Mouse (Mus musculus): ENCODE data around the gene Cep128. TPM values are rescaled to one million over a fixed set of nuclear protein-coding genes. Genes with fewer than 3 reads are reported as not detected.

The Cep128 gene
- polyA plus RNA-seq, 1 experiment from 2014 or later: 10.2 TPM

GRCm38 (mm10) chr12:91184616-91185015 lies 199.6 kb downstream of the Cep128 start:
- Histone ChIP-seq H3K27ac (ENCODE audit: low read length) (no peak overlapping the region), H3K27me3 (ENCODE audit: control insufficient read depth, insufficient read depth, low read length) (no peaks in the 10 kb centered on the region), H3K36me3 (ENCODE audit: control insufficient read depth, insufficient read depth, low read length) (no peaks in the 10 kb centered on the region), H3K9ac (replicated peaks; ENCODE audit: low read depth, low read length) (no peak overlapping the region), H3K4me2 (replicated peaks; ENCODE audit: low read depth, low read length) (no peak overlapping the region), H3K4me3 (ENCODE audit: low read depth, low read length) (no peak overlapping the region), H3K9me3 (ENCODE audit: control insufficient read depth, low read depth, low read length) (no peaks in the 10 kb centered on the region), H3K4me1 (ENCODE audit: control insufficient read depth, insufficient read depth, low read length) (no peaks in the 10 kb centered on the region)
- ATAC-seq (ENCODE audit: insufficient number of reproducible peaks, insufficient read depth, low FRiP score, low read depth): no peak
- WGBS: 79% methylated on average over 1 of the region's 1 CpGs

- no peaks in the 10 kb centered on the region for H3K4me1 ChIP-seq (ENCODE audit: control insufficient read depth, insufficient read depth, low read length)
- H3K4me2 ChIP-seq (replicated peaks; ENCODE audit: low read depth, low read length): no peak overlapping the region
- ATAC-seq (ENCODE audit: insufficient number of reproducible peaks, insufficient read depth, low FRiP score, low read depth): no peak
- 65% methylated on average over 2 of the region's 2 CpGs for WGBS
- no peaks in the 10 kb centered on the region for H3K9me3 ChIP-seq (ENCODE audit: control insufficient read depth, low read depth, low read length)
- H3K9ac ChIP-seq (replicated peaks; ENCODE audit: low read depth, low read length): no peak overlapping the region
- no peak overlapping the region for H3K27ac ChIP-seq (ENCODE audit: low read length)
- H3K4me3 ChIP-seq (ENCODE audit: low read depth, low read length): no peak overlapping the region
- H3K27me3 ChIP-seq (ENCODE audit: control insufficient read depth, insufficient read depth, low read length): no peaks in the 10 kb centered on the region
- no peaks in the 10 kb centered on the region for H3K36me3 ChIP-seq (ENCODE audit: control insufficient read depth, insufficient read depth, low read length)
Measured at GRCm38 (mm10) chr12:91183928-91184327, 200.3 kb downstream of the Cep128 start.

GRCm38 (mm10) chr12:91183304-91183855 lies 200.8 kb downstream of the Cep128 start:
- Histone ChIP-seq H3K4me3 (ENCODE audit: low read depth, low read length) (no peak overlapping the region), H3K9ac (replicated peaks; ENCODE audit: low read depth, low read length) (no peak overlapping the region), H3K27me3 (ENCODE audit: control insufficient read depth, insufficient read depth, low read length) (no peaks in the 10 kb centered on the region), H3K36me3 (ENCODE audit: control insufficient read depth, insufficient read depth, low read length) (no peaks in the 10 kb centered on the region), H3K9me3 (ENCODE audit: control insufficient read depth, low read depth, low read length) (no peaks in the 10 kb centered on the region), H3K4me1 (ENCODE audit: control insufficient read depth, insufficient read depth, low read length) (no peaks in the 10 kb centered on the region), H3K4me2 (replicated peaks; ENCODE audit: low read depth, low read length) (no peak overlapping the region), H3K27ac (ENCODE audit: low read length) (no peak overlapping the region)
- ATAC-seq (ENCODE audit: insufficient number of reproducible peaks, insufficient read depth, low FRiP score, low read depth): no peak
- 89% methylated on average over 4 of the region's 4 CpGs for WGBS

- no peak overlapping the region for H3K4me2 ChIP-seq (replicated peaks; ENCODE audit: low read depth, low read length)
- 61% methylated on average over 5 of the region's 5 CpGs for WGBS
- no peak for ATAC-seq (ENCODE audit: insufficient number of reproducible peaks, insufficient read depth, low FRiP score, low read depth)
- no peak overlapping the region for H3K9ac ChIP-seq (replicated peaks; ENCODE audit: low read depth, low read length)
- H3K36me3 ChIP-seq (ENCODE audit: control insufficient read depth, insufficient read depth, low read length): no peaks in the 10 kb centered on the region
- no peaks in the 10 kb centered on the region for H3K4me1 ChIP-seq (ENCODE audit: control insufficient read depth, insufficient read depth, low read length)
- H3K27ac ChIP-seq (ENCODE audit: low read length): no peak overlapping the region
- no peaks in the 10 kb centered on the region for H3K9me3 ChIP-seq (ENCODE audit: control insufficient read depth, low read depth, low read length)
- no peaks in the 10 kb centered on the region for H3K27me3 ChIP-seq (ENCODE audit: control insufficient read depth, insufficient read depth, low read length)
- no peak overlapping the region for H3K4me3 ChIP-seq (ENCODE audit: low read depth, low read length)
Measured at GRCm38 (mm10) chr12:91176808-91177526, 207.2 kb downstream of the Cep128 start.

DNA sequence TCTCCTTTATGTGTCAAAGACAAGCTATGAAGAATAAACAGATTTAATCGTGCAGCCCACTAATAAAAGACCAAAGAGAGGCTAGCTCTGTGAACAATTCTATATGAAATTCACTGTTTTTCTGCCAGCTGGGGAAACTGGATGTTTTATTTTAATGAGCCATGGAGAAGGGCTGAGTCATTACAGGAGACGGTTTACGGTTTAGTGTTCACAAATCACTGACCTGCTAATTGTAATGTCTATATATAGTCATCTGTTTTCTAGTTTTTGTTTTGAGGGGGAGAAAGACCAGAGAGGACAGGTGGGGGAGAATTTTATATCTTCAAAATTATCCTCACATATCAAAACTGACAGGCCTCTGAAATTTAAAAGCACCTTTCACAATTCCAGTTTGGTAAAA lies 212.6 kb downstream of the Cep128 start:
- Histone ChIP-seq H3K4me2 (replicated peaks; ENCODE audit: low read depth, low read length) (no peak overlapping the region), H3K4me3 (ENCODE audit: low read depth, low read length) (no peak overlapping the region), H3K36me3 (ENCODE audit: control insufficient read depth, insufficient read depth, low read length) (no peaks in the 10 kb centered on the region), H3K27ac (ENCODE audit: low read length) (no peak overlapping the region), H3K9ac (replicated peaks; ENCODE audit: low read depth, low read length) (no peak overlapping the region), H3K9me3 (ENCODE audit: control insufficient read depth, low read depth, low read length) (no peaks in the 10 kb centered on the region), H3K4me1 (ENCODE audit: control insufficient read depth, insufficient read depth, low read length) (no peaks in the 10 kb centered on the region), H3K27me3 (ENCODE audit: control insufficient read depth, insufficient read depth, low read length) (no peaks in the 10 kb centered on the region)
- ATAC-seq (ENCODE audit: insufficient number of reproducible peaks, insufficient read depth, low FRiP score, low read depth): no peak
- 62% methylated on average over 3 of the region's 3 CpGs for WGBS

GRCm38 (mm10) chr12:91161015-91161730 lies 223.0 kb downstream of the Cep128 start:
- Histone ChIP-seq H3K9ac (replicated peaks; ENCODE audit: low read depth, low read length) (no peak overlapping the region), H3K4me3 (ENCODE audit: low read depth, low read length) (no peak overlapping the region), H3K36me3 (ENCODE audit: control insufficient read depth, insufficient read depth, low read length) (no peaks in the 10 kb centered on the region), H3K4me2 (replicated peaks; ENCODE audit: low read depth, low read length) (no peak overlapping the region), H3K27ac (ENCODE audit: low read length) (no peak overlapping the region), H3K27me3 (ENCODE audit: control insufficient read depth, insufficient read depth, low read length) (no peaks in the 10 kb centered on the region), H3K4me1 (ENCODE audit: control insufficient read depth, insufficient read depth, low read length) (no peaks in the 10 kb centered on the region), H3K9me3 (ENCODE audit: control insufficient read depth, low read depth, low read length) (no peaks in the 10 kb centered on the region)
- ATAC-seq (ENCODE audit: insufficient number of reproducible peaks, insufficient read depth, low FRiP score, low read depth): no peak
- 81% methylated on average over 6 of the region's 6 CpGs for WGBS

DNA sequence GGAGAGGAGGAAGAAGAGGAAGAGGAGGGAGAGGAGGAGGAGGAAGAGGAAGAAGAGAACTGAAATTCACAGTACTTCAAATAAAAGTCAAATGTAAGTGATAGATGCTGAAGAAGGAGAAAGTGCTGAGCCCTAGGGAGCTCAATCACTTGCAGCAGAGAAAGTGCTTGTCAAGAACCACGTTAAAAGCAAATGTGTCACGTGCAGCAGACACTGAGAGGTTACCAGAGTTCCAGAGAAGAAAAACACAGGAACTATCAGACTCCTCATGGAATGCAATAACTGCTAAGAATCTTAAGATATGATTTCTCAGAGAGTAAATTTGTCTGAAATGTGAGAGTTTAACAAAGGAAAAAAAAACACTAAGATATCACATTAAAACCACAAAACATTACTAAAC lies 225.7 kb downstream of the Cep128 start:
- no peaks in the 10 kb centered on the region for H3K36me3 ChIP-seq (ENCODE audit: control insufficient read depth, insufficient read depth, low read length)
- no peak overlapping the region for H3K4me3 ChIP-seq (ENCODE audit: low read depth, low read length)
- no peaks in the 10 kb centered on the region for H3K27me3 ChIP-seq (ENCODE audit: control insufficient read depth, insufficient read depth, low read length)
- no peak overlapping the region for H3K27ac ChIP-seq (ENCODE audit: low read length)
- H3K4me1 ChIP-seq (ENCODE audit: control insufficient read depth, insufficient read depth, low read length): no peaks in the 10 kb centered on the region
- no peaks in the 10 kb centered on the region for H3K9me3 ChIP-seq (ENCODE audit: control insufficient read depth, low read depth, low read length)
- ATAC-seq (ENCODE audit: insufficient number of reproducible peaks, insufficient read depth, low FRiP score, low read depth): no peak
- H3K4me2 ChIP-seq (replicated peaks; ENCODE audit: low read depth, low read length): no peak overlapping the region
- WGBS: 32% methylated on average over 2 of the region's 2 CpGs
- no peak overlapping the region for H3K9ac ChIP-seq (replicated peaks; ENCODE audit: low read depth, low read length)

- Histone ChIP-seq H3K27me3 (ENCODE audit: control insufficient read depth, insufficient read depth, low read length) (no peaks in the 10 kb centered on the region), H3K27ac (ENCODE audit: low read length) (no peak overlapping the region), H3K4me2 (replicated peaks; ENCODE audit: low read depth, low read length) (no peak overlapping the region), H3K4me1 (ENCODE audit: control insufficient read depth, insufficient read depth, low read length) (no peaks in the 10 kb centered on the region), H3K9me3 (ENCODE audit: control insufficient read depth, low read depth, low read length) (no peaks in the 10 kb centered on the region), H3K4me3 (ENCODE audit: low read depth, low read length) (no peak overlapping the region), H3K9ac (replicated peaks; ENCODE audit: low read depth, low read length) (no peak overlapping the region), H3K36me3 (ENCODE audit: control insufficient read depth, insufficient read depth, low read length) (no peaks in the 10 kb centered on the region)
- WGBS: 73% methylated on average over 7 of the region's 7 CpGs
- no peak for ATAC-seq (ENCODE audit: insufficient number of reproducible peaks, insufficient read depth, low FRiP score, low read depth)
Measured at GRCm38 (mm10) chr12:91154052-91154451, 230.2 kb downstream of the Cep128 start.
